Mouse (Mus musculus) left cerebral cortex, postnatal 4 days (tissue): Measurements from ENCODE around the gene Ctf1. TPM values are rescaled to one million over a fixed set of nuclear protein-coding genes. Genes with fewer than 3 reads are reported as not detected.

Experiments
- DNase-seq: peaks from one replicate; pipeline ENCODE4 v3.0.0-alpha.2; 2022
- intact Hi-C: fragments of 180-260 bp; cut with DNase I; formaldehyde crosslinking; loops from one replicate; pipeline ENCODE4 v1.15.1; 2025
- microRNA-seq: library from miRNA; unstranded; fragments of <30 nt; microRNA quantifications from one replicate; pipeline ENCODE4 v1.2.0, GENCODE M21; 2022
- total RNA-seq, 2 experiments: library from RNA; stranded (reverse); gene quantifications; 2 replicates each; pipeline ENCODE4 v1.2.3; 2021

Ctf1 gene
- total RNA-seq, 2 experiments from 2014 or later, result 5.3 to 6.5 TPM

- DNase-seq, result no peak
- intact Hi-C loops, result no loop called here
These were observed 53.2 kb downstream of the Ctf1 start for GRCm38 (mm10) chr7:127765756-127766155.

DNA sequence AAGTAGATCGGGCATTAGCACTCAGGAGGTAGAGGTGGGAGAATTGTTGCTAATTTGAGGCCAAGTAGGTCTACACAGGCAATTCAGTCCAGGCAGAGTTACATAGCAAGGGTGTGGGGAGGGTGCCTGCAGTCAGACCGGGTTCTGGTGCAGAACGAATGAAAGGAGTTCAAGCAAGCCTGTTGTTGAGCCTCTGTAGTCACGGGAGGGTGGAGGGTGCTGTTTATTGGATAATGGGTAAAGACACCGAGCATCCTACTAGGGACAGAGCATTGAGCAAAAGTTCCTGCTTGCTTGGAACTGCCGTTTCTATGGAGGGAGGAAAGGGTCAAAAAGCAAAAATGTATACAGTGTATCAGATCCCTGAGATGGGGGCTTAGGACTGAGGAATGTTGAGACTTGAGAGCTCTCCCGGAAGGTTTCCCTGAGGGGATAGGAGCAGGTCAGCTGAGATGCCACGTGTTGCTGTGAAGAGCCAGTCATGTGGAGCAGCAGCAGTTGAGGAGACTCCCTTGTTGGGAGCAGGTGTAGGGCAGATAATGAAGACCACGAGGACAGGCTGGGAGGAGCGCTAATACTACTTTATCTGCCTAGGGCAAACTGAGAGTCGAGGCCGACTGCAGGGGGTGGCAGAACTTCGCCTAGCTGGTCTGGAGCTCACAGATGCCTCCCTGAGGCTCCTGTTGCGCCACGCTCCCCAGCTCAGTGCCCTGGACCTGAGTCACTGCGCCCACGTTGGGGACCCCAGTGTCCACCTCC is 54.5 kb downstream of the Ctf1 start:
- intact Hi-C loops, result no loop called here
- DNase-seq, result no peak

Small RNAs within 50 kb of the gene (microRNA-seq; reads per million reads assigned to microRNA genes)
- gene Mir762, result not detected

Other genes starting within 250 kb of the Ctf1 start
- gene Fbrs, start 233.5 kb upstream of the Ctf1 start, total RNA-seq, result 10 to 100 TPM; 70.8 to 71.2 TPM
- gene Srcap, start 200.8 kb upstream of the Ctf1 start, total RNA-seq, result 100 to 1,000 TPM; 113 to 128 TPM
- gene Gm42715, start 193.2 kb upstream of the Ctf1 start, total RNA-seq, result 10 to 100 TPM; 14.5 to 14.6 TPM
- 1 to 10 TPM; 6.9 to 9.3 TPM for gene Tmem265, start 151.3 kb upstream of the Ctf1 start, total RNA-seq
- 10 to 100 TPM; 69.5 to 70.1 TPM for gene Phkg2, start 139.4 kb upstream of the Ctf1 start, total RNA-seq
- 1 to 10 TPM; 7.0 to 7.8 TPM for gene Ccdc189, start 124.1 kb upstream of the Ctf1 start, total RNA-seq
- 10 to 100 TPM; 75.1 to 82.6 TPM for gene Rnf40, start 124.0 kb upstream of the Ctf1 start, total RNA-seq
- gene Zfp629, start 96.9 kb upstream of the Ctf1 start, total RNA-seq, result 10 to 100 TPM; 31.5 to 33.4 TPM
- gene Bcl7c, start 3.8 kb upstream of the Ctf1 start, total RNA-seq, result 10 to 100 TPM; 87.2 to 94.3 TPM
- not detected for gene Ctf2, start 19.4 kb downstream of the Ctf1 start, total RNA-seq
- gene Fbxl19, start 31.8 kb downstream of the Ctf1 start, total RNA-seq, result 100 to 1,000 TPM; 143 to 148 TPM
- gene Orai3, start 57.1 kb downstream of the Ctf1 start, total RNA-seq, result 10 to 100 TPM; 14.2 to 15.1 TPM
- 10 to 100 TPM; 46.2 to 47.4 TPM for gene Setd1a, start 63.9 kb downstream of the Ctf1 start, total RNA-seq
- 1 to 10 TPM; 2.2 to 3.1 TPM for gene Gm49388, start 72.9 kb downstream of the Ctf1 start, total RNA-seq
- gene Hsd3b7, start 87.9 kb downstream of the Ctf1 start, total RNA-seq, result 1 to 10 TPM; 3.3 to 5.8 TPM
- gene Stx4a, start 111.6 kb downstream of the Ctf1 start, total RNA-seq, result 10 to 100 TPM; 34.5 to 40.0 TPM
- gene Stx1b, start 111.8 kb downstream of the Ctf1 start, total RNA-seq, result 100 to 1,000 TPM; 193 to 215 TPM
- 10 to 100 TPM; 36.3 to 38.0 TPM for gene Zfp646, start 163.5 kb downstream of the Ctf1 start, total RNA-seq
- gene Zfp668, start 164.1 kb downstream of the Ctf1 start, total RNA-seq, result 10 to 100 TPM; 33.1 to 36.4 TPM
- under 1 TPM; 0.54 to 0.90 TPM for gene Prss53, start 178.2 kb downstream of the Ctf1 start, total RNA-seq
- gene Gm21974, start 182.7 kb downstream of the Ctf1 start, total RNA-seq, result not detected
- gene Vkorc1, start 182.9 kb downstream of the Ctf1 start, total RNA-seq, result 10 to 100 TPM; 27.4 to 28.2 TPM
- 10 to 100 TPM; 39.2 to 43.5 TPM for gene Bckdk, start 191.3 kb downstream of the Ctf1 start, total RNA-seq
- 10 to 100 TPM; 28.1 to 31.1 TPM for gene Kat8, start 199.8 kb downstream of the Ctf1 start, total RNA-seq
- gene Prss8, start 217.4 kb downstream of the Ctf1 start, total RNA-seq, result 1 to 10 TPM in 1 of 2 experiments, under 1 TPM in 1; 0.54 to 1.6 TPM
- 10 to 100 TPM; 13.5 to 15.5 TPM for gene Prss36, start 234.0 kb downstream of the Ctf1 start, total RNA-seq